22 mouse cellular contexts compared by ENCODE assay signal in genomic region chr3:65569941-65570340, GRCm38 (mm10). TPM values are rescaled to one million over a fixed set of nuclear protein-coding genes. Genes with fewer than 3 reads are reported as not detected.
A peak's percentile ranks its signal among the peaks of the same experiment; 100 is the strongest.
DNase-seq lines count a peak whose midpoint lies in the region; ATAC-seq lines count a peak whose summit lies in the region.
"Had no signal": no experiment of that assay in that cellular context is flagged by ENCODE, and none has a peak within 500 bp of the region (broad histone marks: within the 10 kb centered on the region; RNA-seq: fewer than 3 reads in every experiment).

No protein-coding gene starts in this region.

- H3K9ac ChIP-seq in heart, embryonic 12.5 days: no peak overlapping the region
- H3K9ac ChIP-seq: embryonic facial prominence, embryonic 13.5 days; embryonic facial prominence, embryonic 15.5 days; forebrain, embryonic 12.5 days had no signal

- H3K4me1 ChIP-seq in heart, embryonic 12.5 days (replicated peaks): peaks cover 19% of the 10 kb centered on the region
- peaks cover 26% of the 10 kb centered on the region for H3K4me1 ChIP-seq in heart, embryonic 10.5 days
- H3K4me1 ChIP-seq: embryonic facial prominence, embryonic 13.5 days; embryonic facial prominence, embryonic 15.5 days; forebrain, embryonic 12.5 days had no signal

- intact Hi-C loops in heart, postnatal 36 days (cut with DNase I): no loop called here
- intact Hi-C loops in heart, postnatal 10 days (cut with DNase I): no loop called here

- no peaks in the 10 kb centered on the region for H3K9me3 ChIP-seq in heart, embryonic 12.5 days (replicated peaks)
- no peaks in the 10 kb centered on the region for H3K9me3 ChIP-seq in heart, embryonic 10.5 days
- H3K9me3 ChIP-seq: embryonic facial prominence, embryonic 15.5 days; forebrain, embryonic 10.5 days; forebrain, embryonic 12.5 days had no signal

- H3K4me2 ChIP-seq in heart, embryonic 12.5 days: no peak overlapping the region
- H3K4me2 ChIP-seq: embryonic facial prominence, embryonic 13.5 days; embryonic facial prominence, embryonic 15.5 days; forebrain, embryonic 12.5 days had no signal

- H3K27ac ChIP-seq in heart, embryonic 12.5 days (ENCODE audit: poor library complexity, severe bottlenecking): no peak overlapping the region
- H3K27ac ChIP-seq in heart, embryonic 10.5 days: no peak overlapping the region
- H3K27ac ChIP-seq: embryonic facial prominence, embryonic 13.5 days; embryonic facial prominence, embryonic 15.5 days; forebrain, embryonic 10.5 days; forebrain, embryonic 12.5 days had no signal

- H3K4me3 ChIP-seq in heart, embryonic 12.5 days: no peak overlapping the region
- no peak overlapping the region for H3K4me3 ChIP-seq in heart, embryonic 10.5 days
- H3K4me3 ChIP-seq: embryonic facial prominence, embryonic 13.5 days; embryonic facial prominence, embryonic 15.5 days; erythroblast, embryonic 14.5 days; forebrain, embryonic 10.5 days; forebrain, embryonic 12.5 days had no signal

- DNase-seq in heart, adult 11 months: peak; percentile 90
- peak; percentile 31 for DNase-seq in heart, adult 8-10 months (ENCODE audit: low spot score)
- no peak for DNase-seq in heart, postnatal 36 days
- DNase-seq in heart, postnatal 10 days: peak; percentile 23 to 25
- DNase-seq in heart, embryonic 10.5 days (ENCODE audit: low spot score): no peak
- DNase-seq: adrenal gland, adult 2 months; adrenal gland, postnatal 10 days; adrenal gland, postnatal 25 days; cerebellum, adult 11 months; cerebellum, adult 18-20 months; cerebellum, adult 8-10 months; cerebellum, adult 9-11 months; cerebellum, postnatal 14 days; cerebellum, postnatal 36 days; embryo, embryonic 11 days had no signal

- H3K27me3 ChIP-seq in heart, embryonic 12.5 days (replicated peaks): no peaks in the 10 kb centered on the region
- peaks cover 7% of the 10 kb centered on the region; the same call in 1 of the 2 replicates for H3K27me3 ChIP-seq in heart, embryonic 10.5 days (ENCODE audit: insufficient read depth, poor library complexity, severe bottlenecking)
- H3K27me3 ChIP-seq: embryonic facial prominence, embryonic 13.5 days; embryonic facial prominence, embryonic 15.5 days had no signal

- no peak for ATAC-seq in heart, embryonic 12.5 days (ENCODE audit: insufficient number of reproducible peaks, low FRiP score)
- ATAC-seq: forebrain, embryonic 14.5 days had no signal

- no peaks in the 10 kb centered on the region for H3K36me3 ChIP-seq in heart, embryonic 12.5 days
- H3K36me3 ChIP-seq in heart, embryonic 10.5 days: no peaks in the 10 kb centered on the region
- H3K36me3 ChIP-seq: embryonic facial prominence, embryonic 13.5 days; embryonic facial prominence, embryonic 15.5 days; forebrain, embryonic 10.5 days; forebrain, embryonic 12.5 days had no signal

RNA-seq across cellular contexts. Expression of gene Tiparp, which starts 41.7 kb away (rescaled TPM):
- 29.7 and 36.3 TPM in 2 replicates for polyA plus RNA-seq in heart, embryonic 12.5 days (2016; fragmentation: Nextera tagmentation; extraction: Ambion mirVana)
- 10 to 100 TPM in 1 of 4 experiments, 1 to 10 TPM in 3; 8.0 to 11.8 (median 9.0) TPM for total RNA-seq in heart, adult 8-10 months (2022)
- 10 to 100 TPM; 11.7 TPM for total RNA-seq in heart, postnatal 36 days (2021)
- 10 to 100 TPM; 15.3 to 15.4 TPM for total RNA-seq in heart, postnatal 10 days (2021)
- 36.3 and 51.3 TPM in 2 replicates for polyA plus RNA-seq in heart, embryonic 10.5 days (2016; fragmentation: Nextera tagmentation; extraction: Ambion mirVana)

Comparison
In these comparisons a context has a peak if more than half of its experiments do, and no peak if none do; other contexts are left out.
1. DNase-seq: peak in heart, adult 11 months (single experiment), heart, adult 8-10 months (single experiment) and heart, postnatal 10 days (2 of 2); none in heart, postnatal 36 days (0 of 2) and heart, embryonic 10.5 days (single experiment).